Mouse (Mus musculus) liver, embryonic 11.5 days (tissue): ENCODE results near the gene Zfr. TPM values are rescaled to one million over a fixed set of nuclear protein-coding genes. Genes with fewer than 3 reads are reported as not detected.

Source experiments
- ATAC-seq: fragments of 200-750 bp; cut with Nextera tagmentation; replicated peaks from 2 replicates; pipeline ENCODE4 v1.8.0; 2017; ENCODE audit warnings: moderate number of reproducible peaks, mild to moderate bottlenecking, moderate TSS enrichment, moderate library complexity; ENCODE audit not compliant: low FRiP score
- DNase-seq: peaks from one replicate; pipeline ENCODE4 v3.0.0-alpha.2; 2017; ENCODE audit warnings: low spot score
- H3K27ac ChIP-seq: fragments of 300-500 bp; sonication (generic); 2 replicates; pipeline ENCODE4 v1.5.1; 2014; ENCODE audit warnings: mild to moderate bottlenecking, low read depth, low read length, control low read depth
- H3K27me3 ChIP-seq: fragments of 300-500 bp; sonication (generic); replicated peaks from 2 replicates; pipeline ENCODE4 v1.6.1; 2014; ENCODE audit warnings: low read length, mixed read lengths; ENCODE audit not compliant: control insufficient read depth, insufficient read depth
- H3K36me3 ChIP-seq: fragments of 300-500 bp; sonication (generic); 2 replicates; pipeline ENCODE4 v1.6.1; 2014; ENCODE audit warnings: mild to moderate bottlenecking, low read length, moderate library complexity, mixed read lengths; ENCODE audit not compliant: control insufficient read depth, insufficient read depth
- H3K4me1 ChIP-seq: fragments of 300-500 bp; sonication (generic); replicated peaks from 2 replicates; pipeline ENCODE4 v1.6.1; 2014; ENCODE audit warnings: low read length, mixed read lengths; ENCODE audit not compliant: control insufficient read depth, insufficient read depth
- H3K4me2 ChIP-seq: fragments of 300-500 bp; sonication (generic); 2 replicates; pipeline ENCODE4 v1.6.1; 2014; ENCODE audit warnings: mild to moderate bottlenecking, control low read depth, moderate library complexity
- H3K4me3 ChIP-seq: fragments of 300-500 bp; sonication (generic); 2 replicates; pipeline ENCODE4 v1.5.1; 2014; ENCODE audit warnings: low read depth, low read length, control low read depth
- H3K9ac ChIP-seq: fragments of 300-500 bp; sonication (generic); 2 replicates; pipeline ENCODE4 v1.6.1; 2014; ENCODE audit warnings: low read depth, low read length, control low read depth
- H3K9me3 ChIP-seq: fragments of 300-500 bp; sonication (generic); 2 replicates; pipeline ENCODE4 v1.6.1; 2016; ENCODE audit warnings: low read length, inconsistent platforms, mixed read lengths; ENCODE audit not compliant: control insufficient read depth
- WGBS: fragments of 180-500 bp; shearing (Covaris S2); extraction: QIAGEN DNeasy Blood & Tissue Kit; methylation state at CpG from one replicate; pipeline ENCODE4 v1.1.7; 2014; 5-methylcytosine and 5-hydroxymethylcytosine counted together
- microRNA counts: library from miRNA; unstranded; fragments of <30 nt; microRNA quantifications from one replicate; lab custom pipeline; 2015
- microRNA-seq: library from miRNA; unstranded; fragments of <30 nt; microRNA quantifications from one replicate; pipeline ENCODE4, GENCODE M21; 2017; ENCODE audit warnings: borderline number of aligned reads
- polyA plus RNA-seq: library from polyadenylated mRNA; unstranded; fragments of >200 nt; fragmentation: Nextera tagmentation; extraction: Ambion mirVana; gene quantifications from 2 replicates; pipeline ENCODE4 v1.2.1, GENCODE M21; 2014

The Zfr gene
- polyA plus RNA-seq, 1 experiment from 2014 or later: 86.0 TPM

DNA sequence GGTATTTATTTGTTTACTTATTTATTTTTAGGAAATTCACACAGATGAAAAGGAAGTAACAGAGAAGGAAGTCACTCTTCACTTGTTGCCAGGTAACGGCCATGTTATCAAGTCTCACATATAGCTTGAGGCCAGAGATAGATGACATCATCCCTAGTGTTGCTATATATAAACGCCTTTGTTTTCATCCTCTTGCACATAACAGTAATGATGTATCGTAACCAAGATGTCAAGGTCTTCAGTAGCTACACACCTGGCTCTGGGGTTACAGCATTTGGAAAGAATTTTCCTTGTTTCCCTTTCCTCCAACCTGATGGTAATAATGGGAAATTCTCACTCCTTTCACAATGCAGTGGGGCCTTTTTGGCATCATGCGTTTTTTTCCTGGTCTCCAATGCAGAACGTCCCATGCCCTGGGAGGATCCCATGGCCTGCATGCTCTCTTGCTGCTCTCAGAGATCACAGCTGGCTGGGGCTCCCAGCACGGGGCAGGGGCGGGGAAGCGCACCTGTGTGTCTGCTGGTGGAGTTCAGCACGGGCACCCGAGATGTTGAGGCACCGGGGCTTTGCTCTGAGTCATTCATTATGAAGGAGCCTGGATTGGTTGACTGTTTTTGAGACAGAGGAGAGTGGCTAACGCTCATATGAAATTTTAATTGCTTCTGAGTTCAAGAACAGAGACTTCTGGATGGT lies 112.8 kb downstream of the Zfr start:
- Histone ChIP-seq H3K4me1 (peaks cover 47% of the 10 kb centered on the region), H3K9ac (no peak overlapping the region), H3K27ac (no peak overlapping the region), H3K4me3 (no peak overlapping the region), H3K4me2 (peak overlapping the region; percentile 12; the same call in 1 of the 2 replicates), H3K9me3 (no peaks in the 10 kb centered on the region), H3K27me3 (no peaks in the 10 kb centered on the region), H3K36me3 (no peaks in the 10 kb centered on the region)
- DNase-seq (no peak), ATAC-seq (peak; percentile 78)
- 50% methylated on average over 12 of the region's 12 CpGs for WGBS

DNA sequence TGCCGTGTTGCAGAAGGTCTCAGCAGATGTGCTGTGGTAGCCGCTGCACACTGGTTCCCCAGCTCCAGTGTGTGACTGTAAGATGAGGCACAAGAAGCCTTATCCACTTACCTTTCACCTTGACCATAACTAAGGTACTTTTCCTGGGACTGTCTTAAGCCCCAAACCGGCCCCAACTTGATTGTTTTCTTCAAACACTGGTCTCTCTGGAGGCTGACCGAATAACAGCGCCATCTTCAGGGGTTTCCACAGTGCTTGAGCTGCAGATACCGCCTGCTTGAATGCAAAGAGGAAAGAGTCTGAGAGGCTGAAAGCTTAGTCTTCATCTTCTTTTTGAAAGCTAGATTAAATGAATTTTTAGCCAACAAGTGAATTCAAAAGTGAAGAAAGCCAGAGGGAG lies 113.8 kb downstream of the Zfr start:
- Histone ChIP-seq H3K27ac (no peak overlapping the region), H3K36me3 (0 out of 2 replicates have a peak, but pooled peaks cover 4% of the 10 kb centered on the region), H3K4me2 (no peak overlapping the region), H3K9me3 (no peaks in the 10 kb centered on the region), H3K27me3 (no peaks in the 10 kb centered on the region), H3K4me3 (no peak overlapping the region), H3K4me1 (peaks cover 40% of the 10 kb centered on the region), H3K9ac (no peak overlapping the region)
- DNase-seq (no peak), ATAC-seq (no peak)
- WGBS: 81% methylated on average over 6 of the region's 6 CpGs

DNA sequence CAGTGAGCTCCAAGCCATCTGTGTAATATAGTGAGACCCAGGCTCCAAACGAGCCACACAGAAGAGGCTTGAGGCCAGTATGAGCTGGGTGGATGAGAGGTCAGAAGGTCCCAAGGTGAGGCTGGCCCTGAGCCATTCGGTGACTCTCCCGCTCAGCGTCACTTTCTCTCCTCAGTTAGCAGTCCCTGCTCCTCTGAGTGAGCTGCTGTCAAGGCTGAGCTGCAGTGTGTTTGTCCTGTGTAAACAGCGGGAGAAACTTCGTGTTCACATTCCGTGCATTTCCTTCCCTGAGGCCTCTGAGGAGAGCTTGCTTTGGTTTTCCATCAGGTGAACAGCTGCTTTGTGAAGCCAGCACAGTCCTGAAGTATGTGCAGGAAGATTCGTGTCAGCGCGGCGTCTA lies 114.8 kb downstream of the Zfr start:
- peaks cover 41% of the 10 kb centered on the region for H3K4me1 ChIP-seq
- 71% methylated on average over 11 of the region's 11 CpGs for WGBS
- no peak overlapping the region for H3K4me3 ChIP-seq
- H3K27me3 ChIP-seq: no peaks in the 10 kb centered on the region
- DNase-seq (no peak), ATAC-seq (no peak)
- H3K27ac ChIP-seq: no peak overlapping the region; the same call in 1 of the 2 replicates
- H3K9me3 ChIP-seq: no peaks in the 10 kb centered on the region
- no peak overlapping the region for H3K4me2 ChIP-seq
- 0 out of 2 replicates have a peak, but pooled peaks cover 4% of the 10 kb centered on the region for H3K36me3 ChIP-seq
- no peak overlapping the region for H3K9ac ChIP-seq

DNA sequence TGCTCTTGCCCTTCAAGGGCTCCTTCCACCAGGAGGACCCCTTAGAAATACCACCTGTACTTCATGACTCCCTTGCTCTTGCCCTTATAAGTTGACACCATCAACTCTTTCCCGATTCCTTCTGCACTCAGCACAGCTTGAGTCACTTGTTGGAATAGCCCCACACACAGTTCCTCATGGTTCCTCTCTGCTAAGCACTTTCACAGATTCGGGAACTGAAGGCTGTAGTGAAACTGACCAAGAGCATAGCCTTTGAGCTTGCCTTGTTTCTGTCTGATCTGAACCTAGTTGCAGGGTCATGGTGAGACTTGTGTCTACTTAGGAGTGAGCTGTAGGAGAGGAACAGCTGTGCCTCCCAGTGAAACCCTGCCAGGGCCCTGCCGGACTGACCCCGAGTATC lies 115.4 kb downstream of the Zfr start:
- H3K9ac ChIP-seq: no peak overlapping the region
- no peaks in the 10 kb centered on the region for H3K27me3 ChIP-seq
- WGBS: 83% methylated on average over 4 of the region's 4 CpGs
- DNase-seq (no peak), ATAC-seq (no peak)
- no peak overlapping the region for H3K27ac ChIP-seq
- no peak overlapping the region for H3K4me3 ChIP-seq
- 0 out of 2 replicates have a peak, but pooled peaks cover 4% of the 10 kb centered on the region for H3K36me3 ChIP-seq
- H3K4me1 ChIP-seq: peaks cover 39% of the 10 kb centered on the region
- H3K4me2 ChIP-seq: no peak overlapping the region
- H3K9me3 ChIP-seq: no peaks in the 10 kb centered on the region

MicroRNA genes within 50 kb of the gene (microRNA counts, 519-probe panel; counts per million panel counts)
- microRNA mmu-miR-1898 (lab: Ali Mortazavi, UCI): not detected

Small RNA genes within 50 kb of the gene (microRNA-seq; reads per million reads assigned to microRNA genes)
- gene Mir1898: not detected

Other genes starting within 250 kb of the Zfr start
- gene Npr3, start 210.5 kb upstream of the Zfr start, polyA plus RNA-seq: 6.4 and 6.6 TPM in 2 replicates
- gene Sub1, start 120.8 kb upstream of the Zfr start, polyA plus RNA-seq: 723 and 790 TPM in 2 replicates
- 19.6 and 23.0 TPM in 2 replicates for gene Mtmr12, start 87.2 kb downstream of the Zfr start, polyA plus RNA-seq
- gene Golph3, start 203.6 kb downstream of the Zfr start, polyA plus RNA-seq: 93.0 and 107 TPM in 2 replicates
- 0.58 and 1.3 TPM in 2 replicates for gene 1810049J17Rik, start 204.1 kb downstream of the Zfr start, polyA plus RNA-seq